7 mouse cellular contexts compared by ENCODE assay signal in genomic region chr11:49961098-49961740, GRCm38 (mm10). TPM values are rescaled to one million over a fixed set of nuclear protein-coding genes. Genes with fewer than 3 reads are reported as not detected.
A peak's percentile ranks its signal among the peaks of the same experiment; 100 is the strongest.
DNase-seq lines count a peak whose midpoint lies in the region; ATAC-seq and TF ChIP-seq lines count a peak whose summit lies in the region.

No protein-coding gene starts in this region.

- H3K79me2 ChIP-seq in CH12.LX (replicated peaks; ENCODE audit: control insufficient read depth, extremely low read depth, insufficient read depth, poor library complexity, severe bottlenecking): no peaks in the 10 kb centered on the region

- TF ChIP-seq RAD21 in CH12.LX (IDR thresholded peaks at IDR 0.05; ENCODE audit: low read depth, low read length): peak; percentile 86

- H3K4me2 ChIP-seq in CH12.LX (ENCODE audit: insufficient read depth, low read depth, poor library complexity, severe bottlenecking): no peak overlapping the region

- peak; percentile 80 for ATAC-seq in granulocyte monocyte progenitor cell, adult 5-6 weeks (replicated peaks; ENCODE audit: poor library complexity, severe bottlenecking)
- ATAC-seq in megakaryocyte, adult 5-6 weeks (ENCODE audit: poor library complexity, severe bottlenecking): peak; percentile 82

- TF ChIP-seq CTCF in CH12.LX (conservative IDR thresholded peaks at IDR 0.05 in 1 of 2, IDR thresholded peaks at IDR 0.05 in 1 of 2; ENCODE audit: low read depth in 2 of 2, low read length in 2 of 2): peak; percentile 94 to 100

- no peak for TF ChIP-seq EP300 in CH12.LX (IDR thresholded peaks at IDR 0.05; ENCODE audit: low read length)

- no peak overlapping the region for H3K27ac ChIP-seq in CH12.LX (ENCODE audit: insufficient read depth, low read depth)

- peaks cover 61% of the 10 kb centered on the region for H3K27me3 ChIP-seq in CH12.LX (replicated peaks)

- no peaks in the 10 kb centered on the region; a peak in 1 of 4 replicates for H3K4me1 ChIP-seq in CH12.LX (ENCODE audit: control insufficient read depth in 1 of 2, insufficient read depth in 2 of 2)

- no peaks in the 10 kb centered on the region for H3K36me3 ChIP-seq in CH12.LX (replicated peaks in 1 of 2; ENCODE audit: control insufficient read depth in 1 of 2, insufficient read depth in 1 of 2, low read length in 1 of 2)

- no peak overlapping the region for H3K9ac ChIP-seq in CH12.LX (ENCODE audit: insufficient read depth, low read depth)

- H3K9me3 ChIP-seq in CH12.LX (replicated peaks; ENCODE audit: low read length): no peaks in the 10 kb centered on the region

- H3K4me3 ChIP-seq in CH12.LX (replicated peaks in 1 of 3; ENCODE audit: low read depth in 2 of 3, low read length in 2 of 3, poor library complexity in 1 of 3): no peak overlapping the region

- WGBS in large intestine, adult 2 months: 34% methylated on average over 10 of the region's 10 CpGs

- dilution Hi-C loops in CH12.LX (cut with MboI; ENCODE audit: extremely low pct_ligation_motif_present, extremely low pct_unique_long_range_greater_than_20kb, low sequenced_read_pairs): no loop called here

- DNase-seq in CH12.LX (ENCODE audit: extremely low read depth): peak; percentile 74
- peak; percentile 53 for DNase-seq in Muller cell, postnatal 12 days (ENCODE audit: inconsistent ontology term)
- DNase-seq in cerebellum, postnatal 4 days (ENCODE audit: low spot score in 2 of 2): peak; percentile 76 to 87
- DNase-seq in large intestine, adult 2 months (ENCODE audit: low read depth, low spot score): peak; percentile 10
- peak; percentile 70 for DNase-seq in retina, postnatal 7 days (ENCODE audit: low read depth, low spot score)

- in situ Hi-C loops in CH12.LX (cut with MboI; ENCODE audit: low pct_ligation_motif_present, low pct_unique_long_range_greater_than_20kb, low sequenced_read_pairs): loop anchor here (5.0 kb wide), 1 partner anchor 59 kb away; the partner anchor contains the start of gene Rasgef1c

- TF ChIP-seq POLR2A in CH12.LX (IDR thresholded peaks at IDR 0.05; ENCODE audit: low read depth, low read length): no peak

TF ChIP-seq in CH12.LX, 34 proteins besides CTCF, POLR2A, EP300 and RAD21:
- TF ChIP-seq MAFK (IDR thresholded peaks at IDR 0.05; ENCODE audit: insufficient replicate concordance, low read length): peak; percentile 75
- 0 out of 2 replicates have a peak, but pooled peaks have one; percentile 5 for TF ChIP-seq BHLHE40 (IDR thresholded peaks at IDR 0.05; ENCODE audit: low read depth, low read length)
- no peak for TF ChIP-seq ZC3H11A (IDR thresholded peaks at IDR 0.05; ENCODE audit: low read depth, low read length)
- peak; percentile 65 for TF ChIP-seq SMC3 (IDR thresholded peaks at IDR 0.05; ENCODE audit: low read depth, low read length)

RNA-seq across cellular contexts. Expression of gene Rasgef1c, which starts 59.6 kb away (rescaled TPM):
- not detected in 2 replicates for total RNA-seq in CH12.LX (2012; rRNA removed)
- total RNA-seq in CH12.LX (2014; rRNA removed): not detected in 2 replicates
- polyA plus RNA-seq in CH12.LX (2012; ENCODE audit: insufficient read length, low read depth): not detected in 2 replicates
- 0.37 TPM in 1 of 2 replicates, not detected in the other for total RNA-seq in granulocyte monocyte progenitor cell, adult 5-6 weeks (2014; fragmentation: Nextera tagmentation)
- not detected in 2 replicates for total RNA-seq in granulocyte monocyte progenitor cell, adult 5-6 weeks (2017)
- polyA plus RNA-seq in large intestine, adult 2 months (2012; rRNA removed): 0.81 and 1.0 TPM in 2 replicates
- total RNA-seq in megakaryocyte, adult 5-6 weeks (2015): 0.13 and 0.27 TPM in 2 replicates
- not detected in 2 replicates for total RNA-seq in megakaryocyte, adult 5-6 weeks (2017)

Comparison
In these comparisons a context has a peak if more than half of its experiments do, and no peak if none do; other contexts are left out.
1. DNase-seq: peak in every context shown above with its lines; median percentile 82 in cerebellum, postnatal 4 days; 74 in CH12.LX; 70 in retina, postnatal 7 days; 53 in Muller cell, postnatal 12 days; 10 in large intestine, adult 2 months.